Mouse (Mus musculus) adrenal gland, postnatal 14 days (tissue): ENCODE measurements around the gene Kcnj6. TPM values are rescaled to one million over a fixed set of nuclear protein-coding genes. Genes with fewer than 3 reads are reported as not detected.
A peak's percentile ranks its signal among the peaks of the same experiment; 100 is the strongest.

Source experiments
- DNase-seq: peaks from one replicate; pipeline ENCODE4 v3.0.0; 2021; ENCODE audit warnings: mixed read lengths
- total RNA-seq: library from RNA; stranded (reverse); gene quantifications from 2 replicates; pipeline ENCODE4 v1.2.3, GENCODE M21; 2021

The Kcnj6 gene
- total RNA-seq, 1 experiment from 2014 or later: 0.67 TPM

GRCm38 (mm10) chr16:94931343-94932301 lies 65.9 kb downstream of the Kcnj6 start:
- peak; percentile 27 for DNase-seq

- no peak for DNase-seq
Measured at GRCm38 (mm10) chr16:94925364-94925763, 72.1 kb downstream of the Kcnj6 start.

GRCm38 (mm10) chr16:94919177-94919576 lies 78.3 kb downstream of the Kcnj6 start:
- DNase-seq: no peak

GRCm38 (mm10) chr16:94906026-94906425 lies 91.5 kb downstream of the Kcnj6 start:
- no peak for DNase-seq

GRCm38 (mm10) chr16:94898832-94899231 lies 98.7 kb downstream of the Kcnj6 start:
- DNase-seq: no peak

GRCm38 (mm10) chr16:94892162-94892650 lies 105.3 kb downstream of the Kcnj6 start:
- DNase-seq: no peak

GRCm38 (mm10) chr16:94890581-94890980 lies 106.9 kb downstream of the Kcnj6 start:
- DNase-seq: no peak

GRCm38 (mm10) chr16:94890056-94890455 lies 107.4 kb downstream of the Kcnj6 start:
- peak; percentile 38 for DNase-seq

- no peak for DNase-seq
Measured at GRCm38 (mm10) chr16:94888554-94888953, 108.9 kb downstream of the Kcnj6 start.

GRCm38 (mm10) chr16:94886398-94886797 lies 111.1 kb downstream of the Kcnj6 start:
- DNase-seq: no peak

GRCm38 (mm10) chr16:94885062-94885461 lies 112.4 kb downstream of the Kcnj6 start:
- no peak for DNase-seq

GRCm38 (mm10) chr16:94883909-94884308 lies 113.6 kb downstream of the Kcnj6 start:
- DNase-seq: no peak

GRCm38 (mm10) chr16:94883196-94883595 lies 114.3 kb downstream of the Kcnj6 start:
- no peak for DNase-seq

- DNase-seq: no peak
Measured at GRCm38 (mm10) chr16:94882111-94882510, 115.4 kb downstream of the Kcnj6 start.

- no peak for DNase-seq
Measured at GRCm38 (mm10) chr16:94872614-94873272, 124.8 kb downstream of the Kcnj6 start.

GRCm38 (mm10) chr16:94868354-94868753 lies 129.1 kb downstream of the Kcnj6 start:
- DNase-seq: no peak

GRCm38 (mm10) chr16:94866300-94866956 lies 131.1 kb downstream of the Kcnj6 start:
- peak; percentile 49 for DNase-seq

GRCm38 (mm10) chr16:94865796-94866195 lies 131.7 kb downstream of the Kcnj6 start:
- no peak for DNase-seq

- no peak for DNase-seq
Measured at GRCm38 (mm10) chr16:94865101-94865500, 132.4 kb downstream of the Kcnj6 start.

- no peak for DNase-seq
Measured at GRCm38 (mm10) chr16:94863475-94863874, 134.0 kb downstream of the Kcnj6 start.

GRCm38 (mm10) chr16:94855990-94856389 lies 141.5 kb downstream of the Kcnj6 start:
- DNase-seq: no peak

- DNase-seq: peak; percentile 22
Measured at GRCm38 (mm10) chr16:94852407-94853160, 144.9 kb downstream of the Kcnj6 start.
